In the genomic region with DNA sequence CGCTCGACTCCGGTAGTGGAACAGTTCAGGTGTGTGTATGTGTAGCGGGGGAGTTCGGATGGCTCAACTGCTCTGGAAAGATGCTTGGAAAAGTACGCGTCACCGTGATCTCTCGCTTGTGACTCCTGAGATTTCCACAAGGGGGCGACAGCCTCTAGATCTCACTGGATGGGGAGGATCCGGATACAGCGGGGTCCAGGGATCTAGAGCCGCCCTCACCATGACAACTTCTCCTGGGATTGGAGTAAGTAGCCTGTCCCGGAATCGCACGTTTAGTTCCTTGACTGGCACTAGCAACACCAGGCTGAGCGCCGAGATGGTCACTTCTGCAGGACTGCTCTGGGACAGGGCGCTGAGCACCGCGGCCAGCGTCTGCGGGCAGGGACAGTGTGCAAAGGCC, we compare ENCODE assay signal across 8 mouse cellular contexts. TPM values are rescaled to one million over a fixed set of nuclear protein-coding genes. Genes with fewer than 3 reads are reported as not detected.
DNase-seq lines count a peak whose midpoint lies in the region; ATAC-seq and TF ChIP-seq lines count a peak whose summit lies in the region.

No protein-coding gene starts in this region.

- DNase-seq in adrenal gland, postnatal 10 days = peak; percentile 82
- DNase-seq in embryonic facial prominence, embryonic 10.5 days (ENCODE audit: low spot score) = peak; percentile 90
- DNase-seq in heart, adult 11 months = peak; percentile 98

- no peaks in the 10 kb centered on the region for H3K27me3 ChIP-seq in C2C12 (ENCODE audit: control insufficient read depth, insufficient read depth, insufficient read length)
- peaks cover 73% of the 10 kb centered on the region for H3K27me3 ChIP-seq in embryonic facial prominence, embryonic 10.5 days (replicated peaks; ENCODE audit: low read depth, poor library complexity, severe bottlenecking)
- H3K27me3 ChIP-seq in intestine, embryonic 15.5 days (replicated peaks) = peaks cover 42% of the 10 kb centered on the region
- peaks cover 69% of the 10 kb centered on the region for H3K27me3 ChIP-seq in limb, embryonic 13.5 days
- peaks cover 68% of the 10 kb centered on the region for H3K27me3 ChIP-seq in midbrain, embryonic 13.5 days
- H3K27me3 ChIP-seq in stomach, embryonic 14.5 days (ENCODE audit: control insufficient read depth, insufficient read depth, low read length) = peaks cover 22% of the 10 kb centered on the region

- peak overlapping the region; percentile 69 for H3ac ChIP-seq in C2C12 (ENCODE audit: control insufficient read depth, insufficient read length, low read depth)

- H3K4me1 ChIP-seq in embryonic facial prominence, embryonic 10.5 days = peaks cover 41% of the 10 kb centered on the region
- H3K4me1 ChIP-seq in intestine, embryonic 15.5 days (replicated peaks) = peaks cover 19% of the 10 kb centered on the region
- H3K4me1 ChIP-seq in limb, embryonic 13.5 days = peaks cover 28% of the 10 kb centered on the region
- H3K4me1 ChIP-seq in midbrain, embryonic 13.5 days (replicated peaks) = peaks cover 25% of the 10 kb centered on the region
- H3K4me1 ChIP-seq in stomach, embryonic 14.5 days (ENCODE audit: control insufficient read depth, insufficient read depth, low read length) = peaks cover 19% of the 10 kb centered on the region; the same call in 1 of the 2 replicates

- no peaks in the 10 kb centered on the region for H3K79me2 ChIP-seq in C2C12 (ENCODE audit: control insufficient read depth, insufficient read depth)

- H3K9ac ChIP-seq in intestine, embryonic 15.5 days = no peak overlapping the region
- H3K9ac ChIP-seq in limb, embryonic 13.5 days = peak overlapping the region; percentile 36
- no peak overlapping the region for H3K9ac ChIP-seq in midbrain, embryonic 13.5 days (replicated peaks)
- H3K9ac ChIP-seq in stomach, embryonic 14.5 days (replicated peaks; ENCODE audit: low read depth, low read length) = no peak overlapping the region

- H3K4me2 ChIP-seq in intestine, embryonic 15.5 days (replicated peaks) = peak overlapping the region; percentile 73
- peak overlapping the region; percentile 60 for H3K4me2 ChIP-seq in limb, embryonic 13.5 days (replicated peaks)
- peak overlapping the region; percentile 45 for H3K4me2 ChIP-seq in midbrain, embryonic 13.5 days (replicated peaks)
- peak overlapping the region; percentile 46 for H3K4me2 ChIP-seq in stomach, embryonic 14.5 days (replicated peaks; ENCODE audit: low read depth, low read length)

- no peak overlapping the region for H3K27ac ChIP-seq in embryonic facial prominence, embryonic 10.5 days (replicated peaks)
- no peak overlapping the region for H3K27ac ChIP-seq in intestine, embryonic 15.5 days
- no peak overlapping the region for H3K27ac ChIP-seq in limb, embryonic 13.5 days
- H3K27ac ChIP-seq in midbrain, embryonic 13.5 days = no peak overlapping the region
- no peak overlapping the region for H3K27ac ChIP-seq in stomach, embryonic 14.5 days (ENCODE audit: low read length)

- H3K4me3 ChIP-seq in C2C12 (ENCODE audit: insufficient read depth, poor library complexity, severe bottlenecking) = peak overlapping the region; percentile 11
- peak overlapping the region; percentile 51 for H3K4me3 ChIP-seq in embryonic facial prominence, embryonic 10.5 days
- peak overlapping the region; percentile 28 for H3K4me3 ChIP-seq in intestine, embryonic 15.5 days (replicated peaks)
- H3K4me3 ChIP-seq in limb, embryonic 13.5 days = peak overlapping the region; percentile 32
- peak overlapping the region; percentile 25 for H3K4me3 ChIP-seq in midbrain, embryonic 13.5 days (replicated peaks)
- H3K4me3 ChIP-seq in stomach, embryonic 14.5 days (ENCODE audit: low read depth, low read length) = peak overlapping the region; percentile 16

- TF ChIP-seq CTCF in C2C12 (IDR thresholded peaks at IDR 0.05; ENCODE audit: control insufficient read depth, insufficient read depth, insufficient read length) = peak; percentile 64

- ATAC-seq in intestine, embryonic 15.5 days = peak; percentile 52
- ATAC-seq in limb, embryonic 13.5 days (ENCODE audit: low FRiP score, low read depth) = peak; percentile 70
- ATAC-seq in midbrain, embryonic 13.5 days = peak; percentile 62
- ATAC-seq in stomach, embryonic 14.5 days (ENCODE audit: insufficient number of reproducible peaks, insufficient read depth, low FRiP score, low read depth) = peak; percentile 56; the same call in 1 of the 2 replicates

- H3K36me3 ChIP-seq in C2C12 (ENCODE audit: control insufficient read depth, insufficient read depth) = no peaks in the 10 kb centered on the region
- peaks cover 3% of the 10 kb centered on the region for H3K36me3 ChIP-seq in embryonic facial prominence, embryonic 10.5 days (replicated peaks)
- no peaks in the 10 kb centered on the region for H3K36me3 ChIP-seq in intestine, embryonic 15.5 days
- peaks cover 11% of the 10 kb centered on the region for H3K36me3 ChIP-seq in limb, embryonic 13.5 days
- H3K36me3 ChIP-seq in midbrain, embryonic 13.5 days = 0 out of 2 replicates have a peak, but pooled peaks cover 8% of the 10 kb centered on the region
- H3K36me3 ChIP-seq in stomach, embryonic 14.5 days (ENCODE audit: control insufficient read depth, insufficient read depth, low read length) = peaks cover 5% of the 10 kb centered on the region; the same call in 1 of the 2 replicates

- WGBS in embryonic facial prominence, embryonic 10.5 days = 1% methylated on average over 23 of the region's 23 CpGs
- 2% methylated on average over 23 of the region's 23 CpGs for WGBS in intestine, embryonic 15.5 days
- 1% methylated on average over 23 of the region's 23 CpGs for WGBS in limb, embryonic 13.5 days
- 1% methylated on average over 23 of the region's 23 CpGs for WGBS in midbrain, embryonic 13.5 days
- WGBS in stomach, embryonic 14.5 days = under 1% methylated on average over 23 of the region's 23 CpGs

- no peaks in the 10 kb centered on the region for H3K79me3 ChIP-seq in C2C12 (ENCODE audit: low read depth)

- no peaks in the 10 kb centered on the region for H3K9me3 ChIP-seq in embryonic facial prominence, embryonic 10.5 days
- no peaks in the 10 kb centered on the region for H3K9me3 ChIP-seq in intestine, embryonic 15.5 days
- H3K9me3 ChIP-seq in limb, embryonic 13.5 days = no peaks in the 10 kb centered on the region
- no peaks in the 10 kb centered on the region for H3K9me3 ChIP-seq in midbrain, embryonic 13.5 days
- no peaks in the 10 kb centered on the region for H3K9me3 ChIP-seq in stomach, embryonic 14.5 days (ENCODE audit: control insufficient read depth, low read depth, low read length)

TF ChIP-seq in C2C12, 6 proteins besides CTCF, POLR2A, EP300 and RAD21 (continues in another document):
- TF ChIP-seq CEBPB (IDR thresholded peaks at IDR 0.05; ENCODE audit: low read depth) (no peak), MAX (IDR thresholded peaks at IDR 0.05) (no peak)

RNA-seq across cellular contexts. Expression of gene Slc26a10, which starts 2.7 kb away (rescaled TPM):
- polyA plus RNA-seq in C2C12 (2012; fragmentation: generic; extraction: Trizol) = 2.9 TPM
- 10 to 100 TPM in 1 of 2 experiments, 1 to 10 TPM in 1; 7.4 to 13.7 TPM for total RNA-seq in adrenal gland, postnatal 10 days (2021)
- 2.1 and 2.9 TPM in 2 replicates for polyA plus RNA-seq in embryonic facial prominence, embryonic 10.5 days (2016; fragmentation: Nextera tagmentation; extraction: Ambion mirVana)
- 0.98 and 1.1 TPM in 2 replicates for polyA plus RNA-seq in intestine, embryonic 15.5 days (2015; fragmentation: Nextera tagmentation; extraction: Ambion mirVana)
- 1.4 and 1.6 TPM in 2 replicates for polyA plus RNA-seq in limb, embryonic 13.5 days (2015; fragmentation: Nextera tagmentation; extraction: Ambion mirVana)
- 0.86 and 1.0 TPM in 2 replicates for polyA plus RNA-seq in midbrain, embryonic 13.5 days (2015; fragmentation: Nextera tagmentation; extraction: Ambion mirVana)
- 0.34 and 0.82 TPM in 2 replicates for polyA plus RNA-seq in stomach, embryonic 14.5 days (2014; fragmentation: Nextera tagmentation; extraction: Ambion mirVana)

RNA-seq across cellular contexts. Expression of gene Arhgef25, which starts 12.2 kb away (rescaled TPM):
- polyA plus RNA-seq in C2C12 (2012; fragmentation: generic; extraction: Trizol) = 31.8 TPM
- total RNA-seq in adrenal gland, postnatal 10 days (2021) = 10 to 100 TPM; 18.1 to 26.5 TPM
- 26.9 and 29.6 TPM in 2 replicates for polyA plus RNA-seq in embryonic facial prominence, embryonic 10.5 days (2016; fragmentation: Nextera tagmentation; extraction: Ambion mirVana)
- polyA plus RNA-seq in intestine, embryonic 15.5 days (2015; fragmentation: Nextera tagmentation; extraction: Ambion mirVana) = 46.8 and 50.4 TPM in 2 replicates
- polyA plus RNA-seq in limb, embryonic 13.5 days (2015; fragmentation: Nextera tagmentation; extraction: Ambion mirVana) = 108 and 111 TPM in 2 replicates
- 20.2 and 24.5 TPM in 2 replicates for polyA plus RNA-seq in midbrain, embryonic 13.5 days (2015; fragmentation: Nextera tagmentation; extraction: Ambion mirVana)
- 64.0 and 71.1 TPM in 2 replicates for polyA plus RNA-seq in stomach, embryonic 14.5 days (2014; fragmentation: Nextera tagmentation; extraction: Ambion mirVana)

RNA-seq across cellular contexts. Expression of gene B4galnt1, which starts 12.7 kb away (rescaled TPM):
- 23.8 TPM for polyA plus RNA-seq in C2C12 (2012; fragmentation: generic; extraction: Trizol)
- 10 to 100 TPM; 12.7 to 16.3 TPM for total RNA-seq in adrenal gland, postnatal 10 days (2021)
- 3.0 and 3.8 TPM in 2 replicates for polyA plus RNA-seq in embryonic facial prominence, embryonic 10.5 days (2016; fragmentation: Nextera tagmentation; extraction: Ambion mirVana)
- polyA plus RNA-seq in intestine, embryonic 15.5 days (2015; fragmentation: Nextera tagmentation; extraction: Ambion mirVana) = 52.5 and 55.2 TPM in 2 replicates
- 6.2 and 6.9 TPM in 2 replicates for polyA plus RNA-seq in limb, embryonic 13.5 days (2015; fragmentation: Nextera tagmentation; extraction: Ambion mirVana)
- 28.8 and 30.2 TPM in 2 replicates for polyA plus RNA-seq in midbrain, embryonic 13.5 days (2015; fragmentation: Nextera tagmentation; extraction: Ambion mirVana)
- polyA plus RNA-seq in stomach, embryonic 14.5 days (2014; fragmentation: Nextera tagmentation; extraction: Ambion mirVana) = 27.7 and 29.4 TPM in 2 replicates

RNA-seq across cellular contexts. Expression of gene Dtx3, which starts 17.8 kb away (rescaled TPM):
- polyA plus RNA-seq in C2C12 (2012; fragmentation: generic; extraction: Trizol) = 24.4 TPM
- total RNA-seq in adrenal gland, postnatal 10 days (2021) = 10 to 100 TPM; 48.3 to 69.4 TPM
- 107 and 115 TPM in 2 replicates for polyA plus RNA-seq in embryonic facial prominence, embryonic 10.5 days (2016; fragmentation: Nextera tagmentation; extraction: Ambion mirVana)
- 70.6 and 75.4 TPM in 2 replicates for polyA plus RNA-seq in intestine, embryonic 15.5 days (2015; fragmentation: Nextera tagmentation; extraction: Ambion mirVana)
- 169 and 173 TPM in 2 replicates for polyA plus RNA-seq in limb, embryonic 13.5 days (2015; fragmentation: Nextera tagmentation; extraction: Ambion mirVana)
- polyA plus RNA-seq in midbrain, embryonic 13.5 days (2015; fragmentation: Nextera tagmentation; extraction: Ambion mirVana) = 195 and 234 TPM in 2 replicates
- polyA plus RNA-seq in stomach, embryonic 14.5 days (2014; fragmentation: Nextera tagmentation; extraction: Ambion mirVana) = 123 and 125 TPM in 2 replicates

RNA-seq across cellular contexts. Expression of gene Pip4k2c, which starts 33.7 kb away (rescaled TPM):
- polyA plus RNA-seq in C2C12 (2012; fragmentation: generic; extraction: Trizol) = 25.8 TPM
- 10 to 100 TPM; 27.7 to 30.9 TPM for total RNA-seq in adrenal gland, postnatal 10 days (2021)
- polyA plus RNA-seq in embryonic facial prominence, embryonic 10.5 days (2016; fragmentation: Nextera tagmentation; extraction: Ambion mirVana) = 25.3 and 25.9 TPM in 2 replicates
- 33.7 and 35.0 TPM in 2 replicates for polyA plus RNA-seq in intestine, embryonic 15.5 days (2015; fragmentation: Nextera tagmentation; extraction: Ambion mirVana)
- 27.6 and 29.1 TPM in 2 replicates for polyA plus RNA-seq in limb, embryonic 13.5 days (2015; fragmentation: Nextera tagmentation; extraction: Ambion mirVana)
- polyA plus RNA-seq in midbrain, embryonic 13.5 days (2015; fragmentation: Nextera tagmentation; extraction: Ambion mirVana) = 16.9 and 17.3 TPM in 2 replicates
- polyA plus RNA-seq in stomach, embryonic 14.5 days (2014; fragmentation: Nextera tagmentation; extraction: Ambion mirVana) = 22.7 and 22.9 TPM in 2 replicates
